Mouse (Mus musculus) MEL (cell line): ENCODE results near the gene Ttll6. TPM values are rescaled to one million over a fixed set of nuclear protein-coding genes. Genes with fewer than 3 reads are reported as not detected.

ENCODE experiments used
- DNase-seq: peaks from one replicate; pipeline ENCODE4 v3.0.0; 2011; ENCODE audit warnings: low read depth, low spot score
- H3K27ac ChIP-seq: 2 replicates; pipeline ENCODE4 v1.5.1; 2012; ENCODE audit warnings: low read depth, mild to moderate bottlenecking, control low read depth, low read length, moderate library complexity; ENCODE audit not compliant: control insufficient read depth
- H3K27me3 ChIP-seq, 2 experiments: fragments of 150-350 bp in 1 of 2; sonication (generic) in 1 of 2; 2 replicates each; pipeline ENCODE4 v1.6.1; 2012; ENCODE audit warnings: low read length in 2 of 2, mild to moderate bottlenecking in 2 of 2, improper control_type of control experiment in 1 of 2, moderate library complexity in 1 of 2; ENCODE audit not compliant: insufficient read depth in 2 of 2, control insufficient read depth in 1 of 2
- H3K36me3 ChIP-seq, 2 experiments: 2 replicates each; pipeline ENCODE4 v1.6.1; 2012 to 2014; ENCODE audit warnings: low read length in 2 of 2, improper control_type of control experiment in 1 of 2, inconsistent platforms in 1 of 2, mild to moderate bottlenecking in 1 of 2; ENCODE audit not compliant: insufficient read depth in 2 of 2, control insufficient read depth in 1 of 2
- H3K4me1 ChIP-seq, 2 experiments: fragments of 150-350 bp in 1 of 2; sonication (generic) in 1 of 2; 2 replicates each; pipeline ENCODE4 v1.6.1; 2012; ENCODE audit warnings: low read length in 2 of 2, improper control_type of control experiment in 1 of 2, mild to moderate bottlenecking in 1 of 2; ENCODE audit not compliant: insufficient read depth in 2 of 2, control insufficient read depth in 1 of 2
- H3K4me3 ChIP-seq, 2 experiments: fragments of 150-350 bp in 1 of 2; sonication (generic) in 1 of 2; 2 replicates each; pipeline ENCODE4 v1.5.1; 2012; ENCODE audit warnings: low read depth in 2 of 2, low read length in 2 of 2, mild to moderate bottlenecking in 2 of 2, moderate library complexity in 2 of 2, control low read depth in 1 of 2, improper control_type of control experiment in 1 of 2; ENCODE audit not compliant: control insufficient read depth in 1 of 2, insufficient read depth in 1 of 2
- H3K79me2 ChIP-seq: 2 replicates; pipeline ENCODE4 v1.6.1; 2012; ENCODE audit warnings: mild to moderate bottlenecking, low read length, moderate library complexity; ENCODE audit not compliant: control insufficient read depth, poor library complexity, insufficient read depth
- H3K9ac ChIP-seq: 2 replicates; pipeline ENCODE4 v1.6.1; 2012; ENCODE audit warnings: low read depth, mild to moderate bottlenecking, control low read depth, low read length, moderate library complexity; ENCODE audit not compliant: control insufficient read depth, poor library complexity, severe bottlenecking
- H3K9me3 ChIP-seq: fragments of 150-350 bp; sonication (generic); replicated peaks from 2 replicates; pipeline ENCODE4 v1.6.1; 2012; ENCODE audit warnings: mild to moderate bottlenecking, low read length, improper control_type of control experiment, moderate library complexity; ENCODE audit not compliant: insufficient read depth
- BHLHE40 ChIP-seq: IDR thresholded peaks from 2 replicates; pipeline ENCODE4 v1.6.1; 2012; ENCODE audit warnings: low read depth, mild to moderate bottlenecking, inconsistent platforms, low read length, improper control_type of control experiment, borderline replicate concordance
- CHD1 ChIP-seq: IDR thresholded peaks from 2 replicates; pipeline ENCODE4 v1.6.1; 2012; ENCODE audit warnings: low read depth, mild to moderate bottlenecking, inconsistent platforms, low read length, improper control_type of control experiment
- CHD2 ChIP-seq: IDR thresholded peaks from 2 replicates; pipeline ENCODE4 v1.6.1; 2011; ENCODE audit warnings: low read length, improper control_type of control experiment
- CTCF ChIP-seq, 3 experiments: IDR thresholded peaks in 2 of 3; conservative IDR thresholded peaks in 1 of 3; 2 replicates each; pipeline ENCODE4 v1.5.1; 2011 to 2012; ENCODE audit warnings: low read length in 3 of 3, low read depth in 2 of 3, mild to moderate bottlenecking in 2 of 3, improper control_type of control experiment in 1 of 3, inconsistent platforms in 1 of 3, mixed read lengths in 1 of 3, moderate library complexity in 1 of 3; ENCODE audit not compliant: control insufficient read depth in 1 of 3, insufficient read depth in 1 of 3, poor library complexity in 1 of 3, severe bottlenecking in 1 of 3
- E2F4 ChIP-seq: IDR thresholded peaks from 2 replicates; pipeline ENCODE4 v1.6.1; 2011; ENCODE audit warnings: low read depth, low read length, improper control_type of control experiment, borderline replicate concordance
- GATA1 ChIP-seq: IDR thresholded peaks from 2 replicates; pipeline ENCODE4 v1.6.1; 2011; ENCODE audit warnings: low read depth, low read length, improper control_type of control experiment
- JUND ChIP-seq: IDR thresholded peaks from 2 replicates; pipeline ENCODE4 v1.6.1; 2011; ENCODE audit warnings: low read depth, mild to moderate bottlenecking, improper control_type of control experiment, low read length
- MAZ ChIP-seq: IDR thresholded peaks from 2 replicates; pipeline ENCODE4 v1.6.1; 2012; ENCODE audit warnings: low read depth, mild to moderate bottlenecking, inconsistent platforms, low read length, improper control_type of control experiment
- MXI1 ChIP-seq: IDR thresholded peaks from 2 replicates; pipeline ENCODE4 v1.6.1; 2011; ENCODE audit warnings: mild to moderate bottlenecking, low read depth, low read length, improper control_type of control experiment
- MYC ChIP-seq: IDR thresholded peaks from 2 replicates; pipeline ENCODE4 v1.6.1; 2011; ENCODE audit warnings: low read depth, mild to moderate bottlenecking, low read length, improper control_type of control experiment, moderate library complexity
- NRF1 ChIP-seq: IDR thresholded peaks from 2 replicates; pipeline ENCODE4 v1.6.1; 2014; ENCODE audit warnings: low read depth, mild to moderate bottlenecking, inconsistent platforms, low read length, improper control_type of control experiment, moderate library complexity; ENCODE audit not compliant: poor library complexity, insufficient read depth, severe bottlenecking
- POLR2A ChIP-seq, 2 experiments: IDR thresholded peaks; 2 replicates each; pipeline ENCODE4 v1.6.1; 2011 to 2012; ENCODE audit warnings: low read length in 2 of 2, mild to moderate bottlenecking in 2 of 2, control low read depth in 1 of 2, improper control_type of control experiment in 1 of 2, low read depth in 1 of 2, moderate library complexity in 1 of 2; ENCODE audit not compliant: control insufficient read depth in 1 of 2, insufficient read depth in 1 of 2, poor library complexity in 1 of 2
- POLR2AphosphoS2 ChIP-seq: IDR thresholded peaks from 2 replicates; pipeline ENCODE4 v1.6.1; 2011; ENCODE audit warnings: low read length, improper control_type of control experiment
- POLR2AphosphoS5 ChIP-seq: IDR thresholded peaks from 2 replicates; pipeline ENCODE4 v1.6.1; 2012; ENCODE audit warnings: low read depth, borderline replicate concordance, mild to moderate bottlenecking, inconsistent platforms, low read length, moderate library complexity, mixed read lengths
- RAD21 ChIP-seq: IDR thresholded peaks from 2 replicates; pipeline ENCODE4 v1.6.1; 2011; ENCODE audit warnings: mild to moderate bottlenecking, low read depth, low read length, improper control_type of control experiment
- SIN3A ChIP-seq: IDR thresholded peaks from 2 replicates; pipeline ENCODE4 v1.6.1; 2012; ENCODE audit warnings: low read length, improper control_type of control experiment, inconsistent platforms
- SMC3 ChIP-seq: IDR thresholded peaks from 2 replicates; pipeline ENCODE4 v1.6.1; 2011; ENCODE audit warnings: low read depth, low read length, improper control_type of control experiment
- TBP ChIP-seq: IDR thresholded peaks from 2 replicates; pipeline ENCODE4 v1.8.0; 2011; ENCODE audit warnings: low read depth, low read length, improper control_type of control experiment
- USF1 ChIP-seq: IDR thresholded peaks from 2 replicates; pipeline ENCODE4 v1.6.1; 2014; ENCODE audit warnings: low read depth, mild to moderate bottlenecking, inconsistent platforms, low read length, improper control_type of control experiment, moderate library complexity
- USF2 ChIP-seq, 2 experiments: IDR thresholded peaks; 2 replicates each; pipeline ENCODE4 v1.6.1; 2011 to 2012; ENCODE audit warnings: improper control_type of control experiment in 2 of 2, low read length in 2 of 2, borderline replicate concordance in 1 of 2, inconsistent platforms in 1 of 2, low read depth in 1 of 2, mild to moderate bottlenecking in 1 of 2; ENCODE audit not compliant: insufficient read depth in 1 of 2
- ZC3H11A ChIP-seq: IDR thresholded peaks from 2 replicates; pipeline ENCODE4 v1.6.1; 2012; ENCODE audit warnings: low read depth, mild to moderate bottlenecking, inconsistent platforms, low read length, improper control_type of control experiment
- polyA plus RNA-seq, 2 experiments: library from polyadenylated mRNA; stranded (reverse) in 1 of 2; unstranded in 1 of 2; fragments of >175 nt in 1 of 2; fragments of >200 nt in 1 of 2; gene quantifications; 2 replicates each; pipeline versions ENCODE4 v1.2.1 to v1.2.4; 2012; ENCODE audit warnings: low replicate concordance in 2 of 2, low read depth in 1 of 2; ENCODE audit not compliant: insufficient read length in 2 of 2, insufficient read depth in 1 of 2, missing spikeins in 1 of 2
- total RNA-seq: library from RNA; depleted of rRNA; stranded (reverse); fragments of 300-350 nt; gene quantifications from 2 replicates; pipeline ENCODE4 v1.2.3, GENCODE M21; 2012

Gene Ttll6
- total and polyA plus RNA-seq, 3 experiments = 0.03 TPM; not detected in 2

- peak; percentile 43; the same call in 1 of the 2 replicates for TF ChIP-seq NRF1
- no peak for TF ChIP-seq SMC3
- TF ChIP-seq POLR2A (IDR thresholded peaks at IDR 0.05; ENCODE audit: control insufficient read depth in 1 of 2, insufficient read depth in 1 of 2, low read depth in 1 of 2, low read length in 2 of 2, poor library complexity in 1 of 2) = peak; percentile 18 to 78; a peak in 2 of 4 replicates
- TF ChIP-seq CHD2 = no peak
- no peak for TF ChIP-seq MYC
- peak; percentile 76; the same call in 1 of the 2 replicates for TF ChIP-seq SIN3A
- TF ChIP-seq CHD1 = 0 out of 2 replicates have a peak, but pooled peaks have one; percentile 39
- TF ChIP-seq MAZ = peak; percentile 51; the same call in 1 of the 2 replicates
- TF ChIP-seq RAD21 = no peak
- TF ChIP-seq ZC3H11A = no peak
- peak; percentile 61 for TF ChIP-seq MXI1
- TF ChIP-seq JUND = peak; percentile 97
- TF ChIP-seq GATA1 = no peak
- TF ChIP-seq POLR2AphosphoS5 = no peak
- TF ChIP-seq USF1 = no peak
- no peak for TF ChIP-seq USF2 (IDR thresholded peaks at IDR 0.05; ENCODE audit: borderline replicate concordance in 1 of 2, insufficient read depth in 1 of 2, low read depth in 1 of 2, low read length in 2 of 2)
- TF ChIP-seq BHLHE40 = peak; percentile 40; the same call in 1 of the 2 replicates
- peak; percentile 76 for TF ChIP-seq POLR2AphosphoS2
- no peak for TF ChIP-seq E2F4
- TF ChIP-seq CTCF (IDR thresholded peaks at IDR 0.05 in 2 of 3, conservative IDR thresholded peaks at IDR 0.05 in 1 of 3; ENCODE audit: control insufficient read depth in 1 of 3, insufficient read depth in 1 of 3, low read depth in 2 of 3, low read length in 3 of 3, poor library complexity in 1 of 3, severe bottlenecking in 1 of 3) = no peak
These were observed 60.2 kb downstream of the Ttll6 start, which contains the start of gene Hoxb13 (continued) for GRCm38 (mm10) chr11:96193521-96194400.

- Histone ChIP-seq H3K27ac (peak overlapping the region; percentile 59), H3K4me3 (peak overlapping the region; percentile 70 to 90), H3K4me1 (peaks cover 7 to 14% of the 10 kb centered on the region in 2 experiments)
These were observed 60.8 kb downstream of the Ttll6 start for GRCm38 (mm10) chr11:96194401-96194710.

More at GRCm38 (mm10) chr11:96194401-96194710, 60.8 kb downstream of the Ttll6 start:
- no peak for DNase-seq
- Histone ChIP-seq H3K9me3 (no peaks in the 10 kb centered on the region), H3K27me3 (peaks cover 2 to 4% of the 10 kb centered on the region in 2 experiments; a peak in 3 of 4 replicates), H3K36me3 (peaks cover 0 to 8% of the 10 kb centered on the region in 2 experiments; a peak in 2 of 4 replicates), H3K9ac (peak overlapping the region; percentile 79), H3K79me2 (peaks cover 6% of the 10 kb centered on the region)
- no peak for TF ChIP-seq BHLHE40
- TF ChIP-seq TBP = peak; percentile 6; the same call in 1 of the 2 replicates
- TF ChIP-seq CHD1 = 0 out of 2 replicates have a peak, but pooled peaks have one; percentile 12
